Mouse (Mus musculus) cerebellum, postnatal 10 days (tissue): ENCODE measurements around the gene Plch1.

ENCODE experiments used
- DNase-seq, 2 experiments: peaks; one replicate each; pipeline ENCODE4 v3.0.0; 2021; ENCODE audit warnings: mixed read lengths in 2 of 2

Gene Plch1

DNA sequence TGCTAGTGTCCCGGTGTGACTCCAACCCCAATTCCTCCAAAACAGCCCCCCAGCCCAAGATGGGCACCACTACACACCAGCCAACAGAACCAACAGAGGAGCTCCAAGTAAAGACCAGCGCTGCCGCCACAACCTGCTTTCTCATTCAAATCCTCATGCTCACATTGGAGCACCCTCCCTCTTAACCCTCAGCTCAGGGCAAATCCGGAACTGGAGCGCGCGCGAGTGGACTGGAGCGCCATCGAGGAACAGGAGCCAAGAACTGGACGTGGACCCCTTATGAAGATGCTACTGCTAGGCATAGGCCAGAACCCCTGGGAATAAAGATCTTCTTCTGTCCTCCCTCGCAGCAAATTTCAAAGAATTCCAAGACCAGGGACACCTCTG lies at the start of gene Plch1:
TSS of gene Plch1 (minus strand) at position 164 of the 387 bp plus-strand sequence.
- DNase-seq = peak; percentile 81 to 85

DNA sequence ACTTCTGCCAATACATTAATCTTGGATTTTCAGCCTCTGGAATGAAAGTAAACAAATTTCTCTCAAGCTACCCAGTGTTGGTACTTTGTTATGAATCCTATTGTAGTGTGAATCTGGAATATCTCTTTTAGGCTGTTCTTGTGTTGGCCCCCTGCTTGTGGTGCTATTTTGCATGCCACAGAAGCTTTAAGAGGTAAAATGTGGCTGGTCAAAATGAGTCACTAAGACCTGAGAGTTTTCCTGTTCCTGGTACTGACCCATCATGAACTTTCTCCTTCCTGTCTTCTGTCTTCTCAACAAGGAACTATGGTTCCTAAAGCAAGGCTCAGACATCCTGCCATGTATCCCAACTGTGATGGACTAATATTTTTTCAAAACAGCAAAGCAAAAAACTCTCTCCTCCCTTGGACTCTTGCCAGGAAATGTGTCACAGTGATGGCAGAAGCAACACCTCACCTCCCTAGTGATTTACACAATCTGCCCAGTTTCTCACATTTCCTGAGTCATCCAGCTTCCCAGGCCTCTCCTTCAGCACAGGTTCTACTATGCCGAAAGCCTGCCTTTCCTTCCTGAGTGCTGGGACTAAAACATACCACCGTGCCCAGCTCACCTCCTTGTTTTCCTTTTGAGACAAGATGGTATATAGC lies 42.1 kb upstream of the Plch1 start:
- peak; percentile 35 to 53 for DNase-seq

DNA sequence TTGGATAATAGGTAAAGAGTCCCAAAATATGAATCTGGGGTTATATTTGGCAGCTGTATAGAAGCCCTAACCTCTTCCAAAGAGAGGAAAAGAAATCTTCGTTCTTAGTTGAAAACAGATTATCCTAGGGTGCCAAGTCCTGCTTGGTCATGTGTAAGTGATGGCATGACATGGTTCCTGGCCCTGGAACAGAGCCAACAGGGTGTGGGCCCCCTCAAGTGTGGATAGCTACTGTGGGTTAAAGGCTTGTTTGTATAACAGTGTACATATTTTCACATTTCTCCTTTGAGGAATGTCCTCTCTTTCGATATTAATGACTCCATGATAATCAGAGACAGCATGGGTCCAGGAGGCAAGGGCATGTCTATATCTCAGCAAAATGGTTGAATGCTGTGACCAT lies 39.7 kb upstream of the Plch1 start:
- peak in 1 of 2 experiments; percentile 14 for DNase-seq

DNA sequence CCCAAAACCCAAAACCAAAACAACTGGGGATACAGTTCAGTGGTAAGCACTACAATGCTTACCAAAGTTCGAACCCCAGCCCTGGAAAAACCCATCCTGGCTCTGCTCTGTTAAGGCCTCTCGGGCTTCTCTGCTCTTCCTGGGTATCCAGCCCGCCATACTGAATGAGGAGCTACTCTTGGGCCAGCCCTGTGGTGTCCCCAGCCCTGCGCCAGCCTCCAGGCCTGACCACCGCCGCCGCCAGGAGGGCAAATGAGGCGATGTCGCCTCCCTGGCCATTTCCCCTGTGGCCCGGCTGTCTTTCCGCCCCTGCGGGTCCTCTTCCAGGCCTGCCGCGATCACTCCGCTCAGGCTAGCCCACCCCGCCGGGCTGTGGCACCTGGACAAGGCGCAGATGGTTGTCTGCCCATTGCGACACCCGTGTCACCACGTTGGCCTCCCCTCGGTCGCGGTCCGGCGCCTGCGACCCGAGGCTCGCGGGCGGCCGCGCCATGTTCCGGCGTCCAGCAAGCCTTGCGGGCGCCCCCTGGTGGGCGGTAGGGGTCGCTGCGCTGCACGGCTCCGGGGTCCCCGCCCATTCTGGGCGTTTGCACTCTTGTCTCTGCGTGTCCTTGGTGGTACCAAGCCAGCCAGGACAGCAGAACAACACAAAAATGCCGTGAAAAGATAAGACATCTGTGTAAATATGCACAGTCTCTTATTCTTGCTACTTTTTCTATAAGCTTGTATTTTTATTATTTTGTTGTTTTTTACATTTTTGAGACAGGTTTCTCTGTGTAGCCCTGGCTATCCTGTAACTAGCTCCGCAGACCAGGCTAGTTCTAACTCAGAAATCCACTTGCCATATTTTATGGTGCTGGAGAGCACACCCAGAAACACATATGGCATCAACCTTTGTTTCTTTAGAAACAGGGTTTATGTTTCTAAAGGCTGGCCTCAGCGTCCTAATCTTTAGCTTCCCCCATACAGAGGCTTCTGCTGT lies 29.9 kb upstream of the Plch1 start, which contains the start of gene E130311K13Rik:
TSS of gene E130311K13Rik (minus strand) at position 595 of the 982 bp plus-strand sequence.
- peak; percentile 96 to 97 for DNase-seq

DNA sequence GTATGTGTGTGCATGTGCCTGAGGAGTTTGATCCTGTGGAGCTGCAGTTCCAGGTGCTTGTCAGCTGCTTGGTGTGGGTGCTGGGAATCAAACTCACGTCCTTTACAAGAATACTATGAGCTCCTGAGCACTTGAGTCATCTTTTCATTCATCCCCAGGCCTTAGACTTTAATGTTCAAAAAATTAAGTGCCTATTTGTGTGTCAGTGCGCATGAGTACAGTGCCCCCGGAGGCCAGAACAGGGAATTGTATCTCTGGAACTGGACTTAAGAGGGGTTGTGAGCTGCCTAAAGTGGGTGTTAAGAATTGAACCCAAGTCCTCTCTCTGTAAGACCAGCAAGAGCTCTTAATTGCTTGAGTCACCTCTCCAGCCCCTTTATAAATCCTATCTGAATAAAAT lies 20.4 kb upstream of the Plch1 start:
- peak; percentile 31 to 43 for DNase-seq

DNA sequence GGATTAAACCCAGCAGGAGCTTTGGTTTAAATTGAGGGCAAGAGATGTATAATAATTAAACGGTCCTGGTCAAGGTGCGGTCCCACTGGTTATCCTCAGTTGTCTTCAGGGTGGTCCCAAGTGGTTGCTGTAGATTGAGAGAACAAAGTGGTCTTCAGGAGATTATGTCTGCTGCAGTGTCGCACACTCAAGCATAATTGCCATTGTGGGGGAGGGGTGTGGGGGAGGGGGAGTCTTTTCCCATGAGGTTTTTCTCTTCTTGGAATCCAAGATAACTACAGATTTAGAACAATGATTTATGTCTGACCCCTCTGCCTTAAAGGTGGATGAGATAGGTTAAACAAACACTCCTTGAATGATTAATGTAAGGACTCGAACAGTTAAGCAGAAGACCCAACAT lies 11.0 kb upstream of the Plch1 start:
- no peak for DNase-seq

DNA sequence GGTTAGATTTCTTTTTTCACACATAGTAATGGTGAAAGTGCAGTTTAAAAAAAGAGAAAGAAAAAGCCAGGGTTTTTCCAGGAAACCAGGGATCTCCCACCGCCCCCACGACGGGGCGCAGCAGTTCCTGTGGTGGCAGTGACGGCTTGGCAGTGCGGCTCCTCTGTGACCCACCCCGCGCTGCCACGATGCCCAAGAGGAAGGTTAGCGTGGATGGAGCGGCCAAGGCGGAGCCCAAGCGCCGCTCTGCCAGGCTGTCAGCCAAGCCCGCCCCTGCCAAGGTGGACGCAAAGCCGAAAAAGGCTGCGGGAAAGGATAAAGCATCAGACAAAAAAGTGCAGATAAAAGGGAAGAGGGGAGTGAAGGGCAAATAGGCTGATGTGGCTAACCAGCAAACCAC lies 6.0 kb upstream of the Plch1 start:
- DNase-seq = peak; percentile 72 to 78

DNA sequence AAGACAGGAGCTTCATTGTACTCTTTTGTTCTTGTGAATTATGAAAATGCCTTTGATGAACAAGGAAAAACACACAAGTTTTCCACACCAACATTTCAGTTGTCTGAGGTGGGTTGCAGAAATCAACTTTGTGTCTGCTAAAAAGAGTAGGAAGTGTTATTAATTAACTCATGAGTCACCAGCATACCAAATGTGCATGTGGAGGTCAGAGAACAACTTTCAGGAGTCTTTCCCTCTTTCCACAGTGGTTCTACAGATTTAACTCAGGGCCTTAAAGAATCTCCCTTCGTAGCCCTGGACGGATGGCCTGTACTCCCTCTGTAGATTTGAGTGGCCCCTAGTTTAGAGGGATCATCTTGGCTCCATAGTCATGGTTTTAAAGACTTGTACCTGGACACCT lies 4.9 kb upstream of the Plch1 start:
- no peak for DNase-seq

DNA sequence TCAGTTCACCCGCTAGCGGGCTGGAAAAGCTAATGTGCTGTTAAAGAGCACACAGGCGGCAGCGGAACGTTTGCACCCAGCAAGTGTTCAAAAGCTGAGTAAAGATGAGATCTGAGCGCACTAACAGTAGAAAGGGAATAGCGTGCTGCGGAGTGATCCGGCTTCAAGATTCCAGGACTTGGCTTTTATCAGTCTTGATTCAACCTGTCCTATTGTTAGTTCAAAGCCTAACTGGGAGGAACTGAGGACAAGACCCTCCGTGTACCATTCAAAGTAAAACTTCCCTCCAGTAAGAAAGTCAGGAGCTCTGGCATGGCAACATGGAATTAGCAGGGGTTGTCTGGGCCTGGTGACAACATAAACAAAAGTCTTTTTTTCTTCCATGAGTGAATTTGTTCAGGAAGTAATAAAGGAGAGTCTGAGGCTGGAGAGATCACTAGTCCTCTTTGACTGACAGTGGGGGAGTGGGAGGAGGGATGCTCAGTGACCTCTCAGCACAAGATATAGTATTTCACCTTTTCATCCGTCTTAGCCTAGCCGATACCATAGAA lies 824 bp upstream of the Plch1 start:
- peak; percentile 7 to 10 for DNase-seq

DNA sequence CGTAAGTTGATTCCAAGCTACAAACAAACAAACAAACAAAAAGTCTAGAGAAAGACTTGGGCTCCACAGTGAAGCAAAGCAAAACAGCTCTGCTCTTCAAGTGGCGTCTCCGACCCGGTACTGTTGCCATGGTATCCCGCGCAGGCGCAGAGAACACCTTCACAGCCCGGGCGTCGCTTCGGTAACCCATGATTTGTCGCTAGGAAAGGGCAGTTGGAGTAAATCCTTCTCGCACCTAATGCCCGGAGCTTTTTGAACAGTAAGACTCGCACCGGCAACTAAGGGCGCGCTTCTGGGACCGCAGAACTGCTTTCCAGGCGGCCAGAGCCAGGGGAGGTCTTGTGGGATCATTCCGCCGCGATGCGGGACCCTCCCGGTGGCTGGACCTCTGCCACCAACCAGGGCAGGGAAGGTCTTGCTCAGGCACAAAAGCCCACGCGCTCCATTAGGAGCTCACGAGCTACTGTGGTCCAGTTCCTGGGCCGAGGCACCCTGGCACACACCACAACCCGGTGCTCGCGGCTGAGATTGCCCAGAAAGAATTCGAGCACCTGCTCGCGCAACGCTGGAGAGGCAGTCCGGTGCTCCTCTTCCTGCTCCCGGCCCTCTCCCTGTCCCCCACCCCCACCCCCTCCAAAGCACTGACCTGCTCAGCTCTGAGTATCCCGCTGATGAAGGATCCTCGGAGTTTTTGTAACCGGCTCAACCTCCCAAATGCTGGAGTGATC lies 527 bp downstream of the Plch1 start:
- DNase-seq = peak; percentile 88 to 94

DNA sequence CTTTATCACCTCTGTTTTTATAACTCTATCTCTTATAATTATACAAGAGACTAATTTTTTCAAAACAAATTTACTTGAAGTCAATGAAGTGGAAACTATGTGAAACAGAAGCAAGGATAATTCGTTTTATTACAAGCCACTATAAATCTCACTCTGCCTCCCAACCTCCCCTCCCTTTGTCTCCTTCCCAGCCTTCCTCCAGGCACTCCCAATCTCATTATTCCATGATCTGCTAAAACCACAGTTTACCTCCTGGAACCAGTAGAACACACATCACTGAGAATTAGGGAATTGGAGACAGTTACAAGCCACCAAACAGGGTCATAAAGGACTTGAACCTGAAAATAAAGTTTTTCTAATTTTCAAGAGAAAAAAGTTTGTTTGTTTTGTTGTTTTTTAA lies 2.1 kb downstream of the Plch1 start:
- no peak for DNase-seq

DNA sequence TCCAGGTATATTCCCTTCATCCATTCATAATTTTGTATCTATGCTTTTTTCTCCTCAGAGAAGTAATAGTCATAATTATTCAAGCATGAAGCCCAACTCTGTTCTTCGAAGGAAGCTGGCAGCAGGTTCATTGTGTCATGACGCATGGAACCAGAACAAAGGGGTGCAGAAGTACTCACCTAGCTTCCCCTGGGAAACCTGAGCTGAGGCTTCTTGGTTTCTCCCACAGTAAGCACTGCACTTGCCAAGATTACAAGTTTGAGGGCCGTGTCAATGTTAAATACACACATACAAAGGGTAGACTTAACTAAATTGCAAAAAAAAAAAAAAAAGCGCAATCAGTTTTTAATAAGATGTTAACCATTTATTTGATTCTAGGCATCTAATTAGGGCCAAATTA lies 3.0 kb downstream of the Plch1 start:
- DNase-seq = no peak

DNA sequence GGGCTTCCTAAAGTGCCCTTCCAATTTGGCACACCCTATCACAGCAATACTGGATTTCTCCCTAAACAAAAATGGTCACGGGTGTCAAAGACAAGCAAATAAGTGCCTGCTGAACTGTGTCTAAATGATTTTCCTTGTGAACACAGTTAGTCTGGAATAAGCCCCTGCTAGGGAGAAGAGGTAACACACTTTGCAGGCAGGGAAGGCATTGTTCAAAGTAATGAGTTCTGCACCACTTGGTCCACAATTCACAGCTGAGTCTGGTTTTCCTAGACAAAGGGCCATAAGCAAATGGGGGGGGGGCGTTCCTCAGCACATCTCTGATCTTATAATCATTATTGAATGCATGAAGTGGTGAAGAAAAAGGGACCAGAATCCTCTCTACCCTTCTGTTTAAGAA lies 3.5 kb downstream of the Plch1 start:
- DNase-seq = no peak

DNA sequence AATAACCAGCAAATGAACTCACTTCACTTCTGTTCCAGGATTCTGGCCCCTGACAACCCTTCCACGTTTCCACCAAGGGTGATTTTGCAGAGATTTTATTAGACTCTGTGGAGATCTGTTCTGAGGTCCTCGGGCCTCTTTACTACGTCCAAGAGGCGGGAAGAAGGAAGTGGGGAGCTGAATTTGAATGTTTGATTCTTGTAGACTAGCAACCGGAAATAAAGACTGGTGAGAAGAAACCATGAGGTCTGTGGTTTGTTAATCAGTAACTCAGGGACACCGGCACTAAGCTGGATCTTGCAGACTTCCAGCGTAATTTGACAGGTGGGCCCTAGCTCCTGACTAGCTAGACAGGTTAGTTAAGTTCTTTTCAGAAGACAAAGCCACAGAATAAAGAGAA lies 5.6 kb downstream of the Plch1 start:
- DNase-seq = no peak

DNA sequence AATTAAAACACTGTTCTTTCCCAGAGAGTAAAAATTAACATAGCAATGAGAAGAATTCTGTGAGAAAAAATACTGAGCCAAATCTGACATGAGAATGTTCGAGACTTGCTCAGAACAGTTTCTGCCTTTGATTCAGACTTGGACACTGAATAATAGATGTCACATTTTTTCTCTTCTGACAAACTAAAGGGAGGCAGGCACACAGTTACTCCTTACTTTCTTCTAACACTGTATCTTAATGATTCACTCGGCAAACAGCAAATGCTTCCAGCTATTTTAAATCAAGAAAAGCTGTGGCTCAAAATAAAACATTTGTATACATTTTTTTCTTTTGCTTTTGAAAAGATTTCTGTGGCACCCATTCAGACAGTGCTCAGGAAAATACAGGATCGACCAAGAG lies 7.1 kb downstream of the Plch1 start:
- no peak for DNase-seq

DNA sequence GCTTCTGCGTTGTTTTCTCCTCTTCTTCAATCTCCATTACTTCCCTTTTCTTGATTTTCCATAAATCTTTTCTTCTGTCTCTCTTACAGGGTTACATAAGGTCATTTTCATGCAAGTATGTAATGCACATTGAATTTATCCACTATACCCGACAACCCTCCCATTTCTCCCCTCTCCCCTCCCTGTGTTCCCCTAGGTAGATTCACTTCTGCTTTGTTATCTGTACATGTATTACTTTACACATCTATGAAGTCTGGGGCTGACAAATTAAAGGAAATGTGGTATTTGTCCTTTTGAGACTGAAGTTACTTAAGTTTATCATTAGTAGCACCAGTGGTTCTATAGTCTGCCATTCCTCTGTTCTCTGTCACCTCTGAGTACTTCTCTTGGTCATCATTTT lies 18.2 kb downstream of the Plch1 start:
- DNase-seq = no peak

DNA sequence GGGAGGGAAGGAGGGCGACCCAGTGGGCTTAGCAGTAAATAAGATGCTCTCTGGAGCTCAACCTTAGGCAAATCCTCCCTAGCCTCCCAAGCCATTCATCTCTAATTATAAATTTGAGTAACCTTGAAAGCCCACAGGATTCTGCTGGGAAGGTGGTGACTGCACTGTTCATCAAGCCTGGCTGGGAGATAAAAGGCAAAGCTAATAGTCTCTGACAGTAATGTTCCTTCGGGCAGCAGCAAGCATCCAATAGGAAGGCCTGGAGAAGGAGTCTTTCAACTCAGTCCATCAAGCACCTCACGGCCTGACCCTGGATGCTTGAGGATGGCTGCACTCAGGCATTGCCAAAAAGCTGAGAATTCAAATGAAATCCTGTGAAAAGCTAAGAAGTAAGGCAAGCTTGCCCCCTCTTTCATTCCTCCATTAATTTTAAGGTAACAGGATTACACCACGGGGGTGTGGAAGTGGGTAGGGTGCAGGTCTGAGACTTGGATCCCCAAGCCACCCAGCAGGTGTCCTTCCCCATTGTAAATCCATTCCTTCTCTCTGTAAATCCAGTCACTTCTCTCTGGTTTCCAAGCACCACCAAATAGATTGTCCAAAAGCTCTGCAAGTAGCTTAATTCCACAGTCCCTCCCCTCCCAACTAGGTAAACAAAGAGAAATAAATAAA lies 20.1 kb downstream of the Plch1 start:
- DNase-seq = no peak

DNA sequence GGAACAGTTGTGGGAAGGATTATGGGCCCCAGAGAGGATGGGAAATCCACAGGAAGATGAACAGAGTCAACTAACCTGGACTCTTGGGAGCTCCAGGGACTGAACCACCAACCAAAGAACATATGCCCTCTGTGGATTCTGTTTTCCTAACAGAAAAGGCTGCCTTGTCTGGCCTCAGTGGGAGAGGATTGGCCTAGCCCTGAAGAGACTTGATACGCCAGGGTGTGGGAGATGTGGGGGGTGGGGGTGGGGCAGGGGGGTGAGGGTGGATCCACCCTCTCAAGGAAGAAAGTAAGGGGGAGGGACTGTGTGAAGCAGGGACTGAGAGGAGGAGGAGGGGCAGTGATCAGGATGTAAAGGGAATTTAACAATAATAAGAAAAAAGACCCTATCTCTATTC lies 26.5 kb downstream of the Plch1 start:
- no peak for DNase-seq

DNA sequence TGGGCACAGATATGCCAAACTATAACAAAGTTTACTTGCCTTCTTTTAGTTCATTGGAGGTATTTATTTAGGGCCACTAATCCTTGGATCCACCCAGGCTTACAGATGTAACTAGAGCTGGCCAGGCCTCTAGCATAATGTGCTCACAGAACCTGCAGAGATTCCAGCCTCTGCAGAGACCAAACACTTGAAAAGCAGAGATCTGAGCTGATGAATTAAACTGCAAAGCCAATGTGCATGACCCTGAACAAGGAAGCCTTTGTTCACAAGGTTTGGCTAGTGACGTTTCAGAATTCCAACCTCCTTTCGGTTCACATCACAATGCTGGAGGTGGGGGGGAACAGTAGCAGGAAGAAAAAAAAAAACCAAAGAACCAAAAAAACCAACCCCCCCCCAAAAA lies 28.0 kb downstream of the Plch1 start:
- DNase-seq = no peak

DNA sequence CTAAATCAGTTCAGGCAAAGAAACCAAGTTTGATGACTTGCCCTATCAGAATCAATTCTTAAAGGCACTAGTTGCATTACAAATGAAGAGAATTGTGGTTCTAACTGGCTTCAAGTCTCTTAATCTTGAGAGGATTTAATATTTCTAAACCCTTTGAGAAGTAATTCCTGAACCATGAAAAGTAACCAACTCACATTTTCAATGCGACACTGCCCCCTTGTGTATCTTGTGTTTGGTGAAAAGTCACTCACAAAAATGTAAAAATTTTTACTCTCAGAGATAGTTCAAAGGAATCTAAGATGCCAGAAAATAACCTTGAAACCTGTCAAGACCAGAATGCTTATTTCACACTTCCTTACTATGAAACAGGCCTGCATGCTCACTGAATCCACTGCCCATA lies 31.0 kb downstream of the Plch1 start:
- peak; percentile 68 to 76 for DNase-seq

DNA sequence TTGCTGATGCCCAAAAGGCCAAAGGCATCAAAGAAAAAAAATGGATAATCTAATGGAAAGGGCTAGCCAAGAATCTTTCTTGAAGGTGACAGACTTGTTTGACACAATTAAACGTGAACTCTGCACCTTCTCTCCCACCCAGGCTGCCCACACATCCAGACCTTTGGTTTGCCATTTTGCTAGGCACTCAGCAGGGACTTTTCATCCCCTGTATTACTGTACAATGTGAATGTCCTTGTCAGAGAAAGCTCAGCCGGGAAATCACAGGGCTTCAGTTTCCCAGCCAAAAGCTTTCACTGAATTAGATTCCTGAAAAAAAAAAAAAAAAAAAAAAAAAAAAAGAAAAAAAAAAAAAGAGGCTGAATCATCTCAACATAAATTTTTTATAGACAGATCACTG lies 34.2 kb downstream of the Plch1 start:
- no peak for DNase-seq

DNA sequence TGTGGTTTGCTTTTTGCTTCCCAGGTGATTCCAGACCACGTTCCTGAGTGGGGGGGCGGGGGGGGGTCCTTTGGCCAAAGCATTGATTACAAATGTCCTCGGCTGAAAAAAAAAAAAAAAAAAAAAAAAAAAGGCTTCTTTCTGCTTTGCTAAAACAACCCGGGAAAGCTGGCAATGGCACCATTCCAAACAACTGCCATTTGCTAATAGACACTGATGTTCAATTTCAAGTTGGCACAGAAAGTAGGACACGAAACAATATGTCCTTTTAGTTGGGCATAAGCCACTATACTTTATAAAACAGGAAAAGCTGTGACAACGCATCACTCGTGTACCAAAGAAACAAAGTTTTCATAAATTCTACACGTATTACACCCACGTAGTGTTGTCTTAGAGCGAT lies 36.6 kb downstream of the Plch1 start:
- DNase-seq = peak; percentile 37 to 38

DNA sequence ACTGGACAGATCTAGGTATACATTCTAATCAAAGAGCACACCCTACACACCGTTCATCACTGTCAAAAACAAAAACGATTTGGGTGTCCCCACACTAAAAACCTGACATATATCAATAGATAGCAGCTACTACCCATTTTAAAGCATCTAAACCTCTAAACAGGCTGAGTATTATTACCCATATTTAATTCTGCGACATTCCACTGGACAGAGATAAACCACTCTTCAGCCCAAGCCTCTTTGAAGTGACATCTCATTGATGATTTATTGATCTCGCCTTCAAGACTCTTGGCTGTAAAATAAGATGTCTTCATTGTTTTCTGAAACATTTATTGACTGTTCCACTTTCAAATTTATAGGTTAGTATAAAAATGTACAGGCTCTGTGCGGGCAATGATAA lies 46.4 kb downstream of the Plch1 start:
- no peak for DNase-seq
